Mouse (Mus musculus): ENCODE data around the gene Il12rb1. TPM values are rescaled to one million over a fixed set of nuclear protein-coding genes. Genes with fewer than 3 reads are reported as not detected.
A peak's percentile ranks its signal among the peaks of the same experiment; 100 is the strongest.
"Not testable (repeated sequence)": the region's sequence is repeated elsewhere in the genome, so short reads cannot be mapped to it uniquely, and the experiment has no call there.

Il12rb1 gene
- total RNA-seq, 4 experiments from 2014 or later, result 0.11 to 0.75 (median 0.22) TPM

DNA sequence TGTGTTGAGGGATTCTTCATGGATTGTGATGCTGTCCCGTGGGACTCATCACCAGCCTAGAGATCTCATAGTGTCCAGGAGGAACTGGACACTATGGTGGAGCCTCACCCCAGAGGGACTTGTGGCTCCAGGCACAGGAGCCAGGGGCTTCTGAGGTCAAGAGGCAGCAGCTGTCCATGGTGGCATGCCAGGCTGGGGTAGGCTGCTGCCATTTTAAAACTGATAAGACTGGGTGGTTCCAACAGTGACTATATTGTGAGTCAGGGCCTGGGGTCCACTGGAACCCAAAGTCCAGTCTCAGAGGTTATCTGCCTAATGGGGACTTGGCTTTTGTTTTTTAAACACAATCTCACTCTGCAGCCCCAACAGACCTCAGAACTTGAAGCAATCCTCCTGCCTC, 6.4 kb upstream of the Il12rb1 start:
- DNase-seq, result no peak

DNA sequence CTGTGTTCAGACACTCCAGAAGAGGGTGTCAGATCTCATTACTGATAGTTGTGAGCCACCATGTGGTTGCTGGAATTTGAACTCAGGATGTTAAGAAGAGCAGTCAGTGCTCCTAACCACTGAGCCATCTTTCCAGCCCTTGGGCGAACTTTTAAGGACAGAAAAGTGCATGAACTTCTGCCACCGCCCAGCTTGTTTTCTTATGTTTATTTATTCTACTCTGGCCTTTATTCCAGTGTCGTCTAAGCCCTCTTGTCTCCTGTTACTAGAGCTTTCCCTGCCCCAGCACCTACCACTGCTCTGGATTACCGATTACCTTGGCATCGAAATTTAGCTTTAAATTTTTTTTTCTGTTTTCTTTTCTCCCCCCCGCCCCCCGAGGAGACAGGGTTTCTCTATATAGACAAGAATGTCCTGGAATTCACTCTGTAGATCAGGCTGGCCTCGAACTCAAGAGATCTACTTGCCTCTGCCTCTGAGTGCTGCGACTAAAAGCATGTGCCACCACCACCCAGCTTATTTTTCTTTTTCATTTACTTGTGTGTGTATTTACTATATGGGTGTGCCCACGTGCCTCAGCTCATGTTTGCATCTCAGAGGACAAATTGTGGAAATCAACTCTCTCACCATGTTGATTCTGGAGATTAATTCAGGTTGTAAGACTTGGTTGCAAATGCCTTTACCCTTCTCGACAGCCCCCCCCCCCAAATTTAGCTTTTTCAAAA, 5.3 kb upstream of the Il12rb1 start:
- DNase-seq, result no peak

DNA sequence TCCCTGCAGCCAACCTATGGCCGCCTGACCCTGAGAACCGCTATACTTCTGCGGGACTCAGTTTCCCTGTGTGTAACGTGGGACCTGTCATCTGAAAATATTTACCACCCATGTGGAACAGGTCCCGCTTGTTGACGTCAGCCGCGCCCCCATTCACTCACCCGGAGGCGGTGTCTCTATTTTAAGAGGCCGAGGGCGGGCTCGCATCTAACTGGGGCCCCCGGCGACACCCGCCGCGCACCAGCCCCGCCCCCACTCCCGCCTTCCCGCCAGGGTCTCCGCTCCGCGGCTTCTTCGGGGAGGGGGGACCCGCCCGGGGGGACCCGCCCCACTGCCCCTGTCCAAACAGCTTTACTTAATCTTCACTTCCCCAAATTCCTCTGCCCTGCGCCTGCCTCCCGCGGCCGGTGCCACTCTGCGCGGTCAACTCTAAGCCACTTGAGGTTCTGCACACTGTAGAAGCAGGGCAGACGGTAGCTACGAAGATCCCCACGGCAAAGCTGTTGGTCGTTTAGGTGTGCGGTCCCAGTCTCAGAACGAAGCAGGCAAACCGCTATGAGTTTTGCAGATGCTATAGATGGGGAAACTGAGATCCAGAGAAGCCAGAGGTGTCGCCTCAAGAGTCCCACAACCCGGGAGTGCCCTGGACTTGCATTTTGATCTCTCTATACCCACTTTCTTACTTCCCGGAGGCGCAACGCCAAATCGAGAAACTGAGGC, 4.3 kb upstream of the Il12rb1 start:
- no peak for DNase-seq

DNA sequence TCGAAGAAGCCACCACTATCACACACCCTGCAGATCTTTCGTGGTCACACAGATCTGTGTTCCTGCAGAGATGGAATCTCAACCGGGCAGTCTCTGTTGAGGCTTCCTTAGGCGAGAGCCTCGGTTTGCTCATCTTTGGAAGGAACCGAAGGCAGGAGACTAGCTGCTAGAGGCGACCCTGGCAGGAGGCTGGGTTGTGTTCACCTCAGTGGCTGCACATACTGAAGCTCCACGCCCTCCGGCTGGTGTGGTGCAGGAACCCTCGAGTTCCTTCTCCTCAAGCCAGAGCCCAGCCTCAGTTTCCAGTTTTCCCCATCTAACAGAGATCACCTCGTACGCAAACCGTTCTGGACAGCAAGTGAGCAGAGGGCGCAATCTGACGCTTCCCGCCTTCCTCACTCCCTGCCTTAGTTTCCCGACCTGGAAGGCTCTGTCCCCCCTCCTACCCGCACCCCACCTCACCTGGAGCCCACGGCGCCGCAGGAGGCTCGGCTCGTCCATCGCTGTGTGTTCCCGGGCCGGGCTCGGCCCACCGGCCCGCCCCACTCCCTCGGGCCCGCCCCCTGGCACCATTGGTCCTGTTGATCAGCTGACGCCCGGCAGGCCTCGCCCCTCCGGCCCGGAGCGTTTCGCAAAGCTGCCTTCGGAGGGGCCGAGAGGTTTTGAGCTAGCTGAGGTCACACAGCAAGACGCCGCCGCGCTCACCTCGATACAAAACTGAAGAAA, 3.6 kb upstream of the Il12rb1 start, which contains the start of gene Mast3:
Gene Mast3, minus strand, starts transcription at position 574 of the 726 bp plus-strand sequence.
- DNase-seq, result peak; percentile 79

DNA sequence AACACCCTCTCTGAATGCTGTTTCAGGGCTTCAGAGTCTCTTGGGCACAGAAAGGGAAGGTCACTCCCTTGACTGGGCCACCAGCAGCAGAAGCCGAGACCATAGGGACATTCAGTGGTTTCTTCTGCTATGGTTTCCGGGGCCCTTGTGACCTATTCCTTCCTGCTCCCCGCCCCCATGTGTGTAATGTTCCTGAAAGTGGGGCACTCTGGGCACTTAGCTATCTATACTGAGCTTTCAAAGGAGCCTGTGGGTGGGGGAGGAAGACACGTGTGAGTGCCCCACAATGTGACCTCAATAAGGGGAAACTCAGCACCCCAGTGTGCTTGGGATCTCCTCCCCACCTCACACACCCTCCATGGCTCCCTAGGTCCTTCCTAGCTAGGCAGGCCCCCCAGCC, 1.7 kb upstream of the Il12rb1 start:
- no peak for DNase-seq

DNA sequence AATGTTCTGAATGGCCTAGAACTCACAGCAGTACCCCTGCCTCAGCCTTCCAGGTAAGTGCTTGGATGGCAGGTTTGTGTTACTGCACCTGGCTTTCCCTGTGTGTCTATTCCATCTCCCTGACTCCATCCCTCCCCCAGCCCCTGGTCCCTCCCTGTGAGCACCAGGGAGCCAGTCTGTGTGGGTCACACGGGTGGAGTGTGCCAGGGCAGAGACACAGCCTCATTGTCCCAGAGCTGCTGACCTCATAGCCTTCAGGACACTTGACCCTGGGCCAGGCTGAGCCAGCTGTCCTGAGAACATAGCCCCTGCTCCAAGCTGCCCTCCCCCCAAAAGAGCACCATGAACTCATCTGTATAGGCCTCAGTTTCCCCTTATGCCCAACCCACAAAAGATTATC, 945 bp upstream of the Il12rb1 start:
- DNase-seq, result no peak

DNA sequence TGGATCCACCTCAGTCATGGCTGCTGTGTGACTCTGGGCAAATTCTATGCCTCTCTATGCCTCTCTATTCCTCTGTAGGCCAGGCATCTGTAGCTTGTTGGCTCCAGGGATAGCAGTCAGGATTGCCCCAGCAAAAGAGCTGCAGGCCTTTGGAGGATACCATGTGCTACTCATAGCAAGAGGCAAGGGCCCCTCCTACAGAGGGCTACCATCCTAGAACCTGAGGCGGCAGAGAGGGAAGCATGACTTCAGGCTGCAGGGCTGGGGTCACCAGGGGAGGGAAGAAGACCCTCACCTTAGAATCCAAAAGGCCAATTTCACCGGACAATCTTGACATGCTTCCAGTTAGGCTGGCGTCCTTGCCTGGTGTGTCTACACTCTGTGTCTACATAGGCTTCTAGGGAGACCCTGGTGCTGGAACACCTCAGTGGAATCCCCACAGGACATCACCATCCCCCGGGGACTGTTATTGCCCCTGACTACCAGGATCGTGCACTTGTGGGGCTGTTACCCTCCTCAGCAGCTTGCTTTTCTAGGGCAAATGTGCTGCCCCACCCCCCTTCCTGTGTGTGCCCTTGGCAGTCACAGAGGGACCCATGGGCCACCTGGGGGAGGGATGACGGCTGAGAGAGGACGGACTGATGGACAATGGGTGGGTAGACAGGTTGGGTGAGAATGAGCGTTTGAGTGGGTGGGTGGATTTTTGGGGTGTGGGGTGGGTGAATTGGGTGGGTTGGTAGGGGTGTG, 879 bp downstream of the Il12rb1 start:
- DNase-seq, result no peak

DNA sequence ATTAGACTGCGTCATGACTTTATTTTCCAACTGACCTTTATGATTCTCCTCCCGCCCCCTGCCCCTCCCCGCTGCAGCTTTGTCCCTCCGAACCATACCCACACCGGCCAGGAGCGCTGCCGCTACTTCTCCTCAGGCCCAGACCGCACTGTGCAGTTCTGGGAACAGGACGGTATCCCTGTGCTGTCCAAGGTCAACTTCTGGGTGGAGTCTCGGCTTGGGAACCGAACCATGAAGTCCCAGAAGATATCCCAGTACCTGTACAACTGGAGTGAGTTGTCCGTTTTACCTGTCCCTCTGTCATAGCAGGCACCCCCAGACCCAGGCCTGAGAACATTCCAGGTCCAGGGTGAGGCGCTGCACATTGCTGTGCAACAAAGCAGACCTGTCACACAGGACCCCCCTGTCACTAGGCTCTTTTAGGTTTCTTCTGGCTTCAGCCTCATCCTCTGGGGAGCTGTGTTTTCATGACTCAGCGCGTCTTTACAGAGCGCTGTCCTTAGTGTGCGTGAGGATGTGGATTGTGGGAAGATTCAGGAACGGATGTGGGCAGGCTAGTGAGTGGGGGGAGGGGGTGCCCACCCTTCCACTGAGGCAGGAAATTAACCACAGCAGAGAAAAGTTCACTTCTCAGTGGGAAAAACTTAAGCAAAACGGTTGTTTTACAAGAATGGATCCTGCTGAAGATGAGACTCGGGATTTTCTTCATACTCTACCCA, 2.9 kb downstream of the Il12rb1 start:
- no peak for DNase-seq

DNA sequence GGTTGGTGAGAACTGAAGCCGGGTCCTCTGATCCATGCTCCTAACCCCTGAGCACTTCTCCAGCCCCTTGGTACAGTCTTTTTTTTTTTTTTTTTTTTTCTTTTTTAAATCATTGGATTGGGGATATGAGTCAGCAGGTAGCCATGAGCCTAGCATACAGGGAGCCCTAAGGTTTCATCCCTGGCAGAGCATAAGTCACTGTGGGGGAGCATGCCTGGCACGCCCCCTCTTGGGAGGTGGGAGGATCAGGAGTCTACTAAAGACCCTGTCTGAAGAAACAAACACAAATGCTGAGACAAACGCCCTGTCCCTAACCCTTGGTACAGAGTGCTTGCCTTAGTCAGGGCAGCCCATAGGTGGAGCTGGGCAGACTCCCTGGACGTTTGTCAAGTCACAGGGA, 3.8 kb downstream of the Il12rb1 start:
- DNase-seq, result no peak

DNA sequence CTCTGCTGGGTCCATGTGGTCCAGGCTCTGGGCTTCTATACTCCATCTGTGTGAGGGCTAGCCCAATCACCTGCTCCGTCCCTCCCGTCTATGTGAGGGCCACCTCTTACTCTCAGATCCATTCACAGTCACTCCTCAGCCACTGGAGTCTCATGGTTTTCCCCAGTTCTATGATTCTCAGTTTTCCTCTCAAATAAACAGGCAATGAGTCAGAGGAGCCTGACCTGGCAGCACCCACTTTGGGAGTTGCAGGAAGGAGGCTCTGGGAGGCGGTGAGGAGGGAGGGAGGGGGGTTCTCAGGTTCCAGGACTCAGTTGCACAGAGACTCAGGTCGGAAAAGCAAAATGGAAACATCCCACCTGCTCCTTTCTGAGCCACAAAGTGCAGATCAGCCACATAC, 4.6 kb downstream of the Il12rb1 start:
- DNase-seq, result no peak

DNA sequence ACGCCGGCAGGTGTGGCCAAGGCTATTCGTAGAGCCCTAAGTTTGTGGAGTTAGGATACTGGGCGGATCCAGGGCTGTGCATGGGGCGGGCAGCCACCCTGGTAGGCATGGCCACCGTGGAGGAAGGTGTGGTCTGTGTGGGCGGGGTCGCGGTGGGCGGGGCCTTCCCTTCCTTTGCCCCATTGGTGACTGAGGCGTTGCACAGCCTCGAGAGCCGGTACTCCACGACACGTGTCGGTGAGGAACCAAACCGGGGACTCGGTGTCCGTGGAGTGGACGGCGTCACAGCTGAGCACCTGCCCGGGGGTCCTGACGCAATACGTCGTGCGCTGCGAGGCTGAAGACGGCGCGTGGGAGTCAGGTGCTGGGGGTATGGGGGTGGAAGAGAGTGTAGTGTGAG, 8.4 kb downstream of the Il12rb1 start:
- DNase-seq, result no peak

DNA sequence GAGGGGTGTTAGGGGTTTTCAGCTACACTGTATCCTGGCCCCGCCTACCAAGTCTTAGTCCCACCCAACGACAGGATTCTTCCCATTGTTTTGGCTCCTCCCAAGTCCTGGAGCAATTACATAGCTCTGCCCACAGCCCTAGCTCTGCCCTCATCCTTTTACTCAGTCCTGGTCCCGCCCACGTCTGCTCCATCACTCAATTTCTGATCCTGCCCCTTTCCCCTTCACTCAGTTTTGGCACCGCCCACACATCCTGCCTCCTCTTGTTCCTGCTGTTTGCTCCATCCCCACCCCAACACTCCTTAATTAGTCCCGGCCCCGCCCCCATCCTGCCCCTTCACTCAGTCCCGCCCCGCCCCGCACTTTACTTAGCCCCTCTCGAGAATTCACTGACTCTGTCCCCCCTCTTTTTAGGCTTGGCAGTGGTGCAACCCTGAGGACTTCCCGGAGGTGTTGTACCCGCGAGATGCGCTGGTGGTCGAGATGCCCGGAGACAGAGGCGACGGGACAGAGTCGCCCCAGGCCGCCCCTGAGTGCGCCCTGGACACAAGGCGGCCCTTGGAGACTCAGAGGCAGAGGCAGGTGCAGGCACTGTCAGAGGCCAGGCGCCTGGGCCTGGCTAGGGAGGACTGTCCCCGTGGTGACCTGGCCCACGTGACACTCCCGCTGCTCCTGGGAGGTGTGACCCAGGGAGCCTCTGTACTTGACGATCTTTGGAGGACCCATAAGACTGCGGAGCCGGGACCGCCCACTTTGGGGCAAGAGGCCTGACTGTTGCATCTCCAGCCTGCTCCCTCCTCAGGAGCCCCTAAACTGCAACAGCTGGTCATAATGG, 12.1 kb downstream of the Il12rb1 start:
- DNase-seq, result no peak

DNA sequence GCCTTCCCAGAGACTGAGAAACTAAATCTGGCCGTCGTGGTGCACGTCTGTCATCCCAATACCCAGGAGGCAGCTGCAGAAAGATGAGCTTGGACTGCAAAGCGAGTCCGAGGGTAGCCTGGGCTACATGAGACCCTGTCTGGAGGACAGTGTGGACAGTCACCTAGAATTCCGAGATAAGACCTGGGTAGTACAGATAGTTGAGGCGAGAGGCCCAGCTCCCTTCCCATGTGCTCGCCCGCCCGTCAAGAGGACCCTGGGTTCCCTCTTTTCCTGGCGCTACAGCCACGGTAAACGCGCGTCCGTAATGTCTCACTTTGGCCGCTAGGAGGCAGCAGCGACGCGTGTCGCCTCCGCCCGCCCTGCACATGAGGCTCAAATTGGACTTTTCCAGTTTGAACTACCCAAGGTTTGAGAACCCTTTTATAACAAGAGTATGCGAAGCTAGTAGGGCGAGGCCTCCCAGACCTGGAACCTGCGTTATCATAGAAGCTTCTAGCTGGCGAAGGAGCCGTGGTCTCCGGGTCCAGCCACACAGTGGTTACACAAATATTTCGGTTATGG, 13.2 kb downstream of the Il12rb1 start:
- DNase-seq, result no peak

DNA sequence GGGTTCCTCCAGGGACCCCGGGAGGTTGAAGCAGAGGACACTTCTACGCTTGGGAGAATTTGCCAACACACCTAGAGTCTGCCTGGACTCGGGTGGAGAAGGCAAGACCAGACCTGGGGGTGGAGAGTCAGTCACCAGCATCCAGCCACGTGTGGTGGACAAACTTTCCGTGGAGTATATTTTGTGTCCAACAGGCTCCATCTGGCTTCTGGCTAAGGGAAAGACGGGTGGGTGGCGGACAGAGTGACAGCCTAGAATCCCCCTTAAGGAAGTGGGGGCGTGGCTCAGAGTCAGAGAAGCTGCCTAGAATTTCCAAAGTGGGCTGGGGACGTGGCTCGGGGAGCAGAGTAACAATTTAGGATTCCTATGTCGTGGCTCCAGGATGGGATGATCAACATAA, 13.7 kb downstream of the Il12rb1 start:
- no peak for DNase-seq

DNA sequence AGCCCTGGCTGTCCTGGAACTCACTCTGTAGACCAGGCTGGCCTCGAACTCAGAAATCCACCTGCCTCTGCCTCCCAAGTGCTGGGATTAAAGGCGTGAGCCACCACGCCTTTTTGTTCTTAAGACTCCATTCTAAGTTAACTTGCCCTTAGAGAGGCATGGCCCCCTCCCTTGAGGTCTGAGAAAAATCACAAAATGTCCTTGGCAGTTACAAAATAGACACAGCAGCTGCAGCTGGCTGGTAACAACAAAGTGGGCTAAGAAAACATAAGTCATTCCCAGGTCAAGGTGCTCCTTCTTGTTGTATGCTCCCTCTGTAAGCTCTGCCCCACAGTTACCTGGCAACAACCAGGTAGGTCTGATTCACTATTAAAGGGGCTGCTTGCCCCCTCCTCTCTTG, 14.3 kb downstream of the Il12rb1 start:
- DNase-seq, result not testable (repeated sequence)

DNA sequence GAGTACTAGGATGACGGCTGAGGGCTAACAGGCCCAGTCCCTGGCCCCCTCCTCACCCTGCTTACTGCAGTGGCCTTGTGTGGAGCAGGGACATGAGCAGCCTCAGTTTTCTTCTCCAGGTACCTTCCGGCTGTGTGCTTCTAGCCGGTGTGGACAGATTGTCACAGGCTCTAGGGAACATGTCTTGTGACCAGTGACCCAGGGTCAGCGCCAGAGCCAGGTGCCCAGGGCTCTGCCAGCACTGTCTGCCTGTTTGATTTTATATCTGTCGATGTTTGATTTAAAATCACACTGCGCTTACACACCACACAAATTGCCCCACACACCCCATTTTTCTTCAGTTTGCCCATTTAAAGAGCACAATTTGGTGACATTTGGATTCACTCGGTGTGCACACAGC, 15.6 kb downstream of the Il12rb1 start:
- no peak for DNase-seq

DNA sequence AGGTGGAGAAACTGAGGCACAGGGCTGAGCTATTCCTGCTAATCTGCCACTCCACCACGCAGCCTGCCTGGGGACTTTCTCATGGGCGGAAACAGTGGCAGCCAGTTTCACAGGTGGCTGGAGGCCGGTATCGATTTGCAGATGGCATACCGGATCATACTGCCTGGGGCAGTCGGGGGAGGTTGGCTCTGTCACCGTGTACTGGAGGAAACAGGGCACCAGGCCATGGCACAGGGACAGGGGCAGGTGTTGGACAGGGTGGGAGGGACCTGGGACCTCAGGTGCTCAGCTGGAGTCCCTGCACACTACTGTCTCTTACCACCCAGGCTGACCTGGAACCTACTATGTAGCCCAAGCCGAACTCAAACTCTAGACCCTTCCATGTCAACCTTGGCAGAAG, 17.6 kb downstream of the Il12rb1 start:
- DNase-seq, result no peak

DNA sequence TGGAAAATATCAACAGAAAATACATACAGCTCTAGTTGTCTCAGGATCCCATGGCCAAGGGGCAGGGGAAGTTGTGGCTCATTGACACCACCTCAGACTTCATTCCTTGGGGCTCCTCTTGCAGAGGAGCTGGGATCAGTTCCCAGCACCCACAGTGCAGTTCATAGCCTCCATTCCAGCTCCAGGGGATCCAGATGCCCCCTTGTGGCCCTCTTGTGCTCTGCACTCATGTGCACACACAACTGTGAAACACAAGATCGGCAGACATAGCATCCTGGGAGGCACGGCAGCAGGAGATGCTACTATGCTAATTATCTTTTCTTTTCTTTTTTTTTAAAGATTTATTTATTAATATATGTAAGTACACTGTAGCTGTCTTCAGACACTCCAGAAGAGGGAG, 18.8 kb downstream of the Il12rb1 start:
- DNase-seq, result no peak

DNA sequence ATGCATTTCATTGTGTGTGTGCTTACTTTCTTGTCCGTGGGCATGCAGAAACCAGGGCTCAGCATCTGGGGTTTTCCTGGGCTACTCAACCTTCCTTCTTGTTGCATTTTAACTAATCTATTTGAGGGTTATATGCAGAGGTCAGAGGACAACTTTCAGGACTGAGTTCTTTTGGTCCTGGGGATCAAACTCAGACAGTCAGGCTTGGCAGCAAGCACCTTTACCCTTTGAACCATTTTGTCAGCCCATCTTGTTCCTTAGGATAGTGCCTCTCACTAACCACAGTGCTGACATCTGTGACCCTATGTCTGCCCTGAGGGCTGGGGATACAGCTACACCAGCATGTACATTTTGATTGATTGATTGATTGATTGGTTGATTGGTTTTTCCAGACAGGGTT, 19.5 kb downstream of the Il12rb1 start:
- DNase-seq, result no peak

DNA sequence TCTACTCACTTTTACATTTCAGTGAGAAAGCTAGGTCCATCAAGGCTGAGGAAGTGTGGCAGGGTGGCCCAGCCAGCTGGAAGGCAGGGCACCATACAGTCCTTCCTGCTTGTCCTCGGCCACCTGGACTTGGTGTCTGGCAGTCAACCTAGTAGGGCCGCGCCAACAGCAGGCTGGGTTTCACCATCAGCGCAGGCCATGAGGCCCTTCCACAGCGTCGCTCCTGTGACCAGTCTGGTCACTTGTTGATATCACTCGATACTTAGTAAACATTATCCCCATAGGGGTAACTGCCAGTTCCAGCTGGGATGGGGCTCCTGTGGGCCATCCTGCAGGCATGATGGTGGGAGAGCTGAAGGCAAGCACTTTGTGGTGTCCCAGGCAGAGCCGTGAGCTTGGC, 23.3 kb downstream of the Il12rb1 start:
- DNase-seq, result no peak

DNA sequence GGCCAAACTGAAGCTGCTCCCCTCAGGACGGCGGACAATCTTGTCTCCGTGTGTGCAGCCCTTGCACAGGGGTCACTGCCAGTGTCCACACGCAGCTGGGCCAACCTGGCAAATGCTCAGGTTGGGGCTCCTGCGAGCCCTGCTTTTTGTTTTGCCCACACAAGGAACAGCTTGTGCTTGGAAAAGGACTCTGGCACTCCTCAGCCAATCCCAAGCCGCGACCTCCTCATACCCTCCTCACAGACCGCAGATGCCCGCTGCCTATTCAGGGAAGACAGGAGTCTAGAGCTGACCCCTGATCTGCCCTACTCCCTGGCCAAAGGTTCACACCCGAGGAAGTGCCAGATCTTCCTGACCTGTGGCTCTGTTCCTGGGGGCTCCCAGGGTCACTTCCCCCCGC, 24.1 kb downstream of the Il12rb1 start:
- no peak for DNase-seq

All from adrenal gland, adult 8-10 months (tissue).